Mouse (Mus musculus) gastrocnemius, postnatal 10 days (tissue): ENCODE data around the gene Apoc2. TPM values are rescaled to one million over a fixed set of nuclear protein-coding genes. Genes with fewer than 3 reads are reported as not detected.
A peak's percentile ranks its signal among the peaks of the same experiment; 100 is the strongest.

ENCODE experiments used
- DNase-seq: peaks from one replicate; pipeline ENCODE4 v3.0.0; 2021; ENCODE audit warnings: mixed read lengths
- long read RNA-seq, 2 experiments: library from polyadenylated mRNA; stranded (forward); transcript quantifications; one replicate each; pipeline ENCODE4 v2.0.0; 2021
- total RNA-seq, 2 experiments: library from RNA; stranded (reverse); gene quantifications; 2 replicates each; pipeline ENCODE4 v1.2.3; 2021

The Apoc2 gene
- under 1 TPM in 1 of 2 experiments, not detected in 1; 0.61 TPM for total RNA-seq
- long read RNA-seq, experiment 1, result 0 reads
- long read RNA-seq, experiment 2, partial matches to known transcripts, result 0 of 2 reads
- long read RNA-seq, experiment 2, other reads (novel, unspliced or antisense), result 0 of 2 reads

- no peak for DNase-seq
Observed at GRCm38 (mm10) chr7:19677872-19678271, at the start of gene Apoc2. TSS of gene Apoc2 (minus strand) at chr7:19677941.

GRCm38 (mm10) chr7:19726541-19726940 is 48.8 kb upstream of the Apoc2 start:
- DNase-seq, result no peak

GRCm38 (mm10) chr7:19724167-19724566 is 46.4 kb upstream of the Apoc2 start:
- no peak for DNase-seq

GRCm38 (mm10) chr7:19722754-19723195 is 45.0 kb upstream of the Apoc2 start:
- DNase-seq, result no peak

- no peak for DNase-seq
Observed at GRCm38 (mm10) chr7:19719200-19719599, 41.5 kb upstream of the Apoc2 start.

- DNase-seq, result no peak
Observed at GRCm38 (mm10) chr7:19718297-19718952, 40.7 kb upstream of the Apoc2 start.

- no peak for DNase-seq
Observed at GRCm38 (mm10) chr7:19717346-19717745, 39.6 kb upstream of the Apoc2 start.

- no peak for DNase-seq
Observed at GRCm38 (mm10) chr7:19716822-19717221, 39.1 kb upstream of the Apoc2 start.

- no peak for DNase-seq
Observed at GRCm38 (mm10) chr7:19716055-19716682, 38.4 kb upstream of the Apoc2 start.

GRCm38 (mm10) chr7:19715239-19716054 is 37.7 kb upstream of the Apoc2 start, which contains the start of gene Tomm40:
TSS of gene Tomm40 (minus strand) at chr7:19715438.
- peak; percentile 94 for DNase-seq

GRCm38 (mm10) chr7:19714836-19715235 is 37.1 kb upstream of the Apoc2 start:
- peak; percentile 45 for DNase-seq

- no peak for DNase-seq
Observed at GRCm38 (mm10) chr7:19713598-19713997, 35.9 kb upstream of the Apoc2 start.

- DNase-seq, result no peak
Observed at GRCm38 (mm10) chr7:19713196-19713595, 35.5 kb upstream of the Apoc2 start.

GRCm38 (mm10) chr7:19712414-19712813 is 34.7 kb upstream of the Apoc2 start:
- no peak for DNase-seq

GRCm38 (mm10) chr7:19710650-19711049 is 32.9 kb upstream of the Apoc2 start:
- DNase-seq, result no peak

- no peak for DNase-seq
Observed at GRCm38 (mm10) chr7:19705271-19705670, 27.5 kb upstream of the Apoc2 start.

GRCm38 (mm10) chr7:19704475-19704874 is 26.7 kb upstream of the Apoc2 start:
- DNase-seq, result no peak

- no peak for DNase-seq
Observed at GRCm38 (mm10) chr7:19702859-19703555, 25.3 kb upstream of the Apoc2 start.

GRCm38 (mm10) chr7:19701069-19701761 is 23.5 kb upstream of the Apoc2 start:
- peak; percentile 70 for DNase-seq

GRCm38 (mm10) chr7:19700299-19701068 is 22.7 kb upstream of the Apoc2 start:
- DNase-seq, result no peak

GRCm38 (mm10) chr7:19699827-19700148 is 22.0 kb upstream of the Apoc2 start:
- no peak for DNase-seq
